Mouse (Mus musculus): ENCODE results near the gene Chchd1. TPM values are rescaled to one million over a fixed set of nuclear protein-coding genes. Genes with fewer than 3 reads are reported as not detected.
A peak's percentile ranks its signal among the peaks of the same experiment; 100 is the strongest.

Chchd1 gene
- polyA plus RNA-seq, 1 experiment, result 36.2 TPM

GRCm38 (mm10) chr14:20725660-20726339 lies 23.0 kb downstream of the Chchd1 start:
- Histone ChIP-seq H3K4me1 (ENCODE audit: control insufficient read depth, insufficient read depth, low read length) (peaks cover 2% of the 10 kb centered on the region; the same call in 1 of the 2 replicates), H3K27ac (ENCODE audit: control insufficient read depth, insufficient read depth, low read depth, low read length) (no peak overlapping the region), H3K36me3 (ENCODE audit: control insufficient read depth, insufficient read depth, low read length) (peaks cover 6% of the 10 kb centered on the region), H3K27me3 (ENCODE audit: control insufficient read depth, insufficient read depth, low read length) (no peaks in the 10 kb centered on the region), H3K4me3 (ENCODE audit: control insufficient read depth, low read depth, low read length) (no peak overlapping the region)
- TF ChIP-seq CTCF (IDR thresholded peaks at IDR 0.05; ENCODE audit: control insufficient read depth, insufficient read depth, insufficient replicate concordance, low read depth, low read length) (no peak), POLR2A (IDR thresholded peaks at IDR 0.05; ENCODE audit: control insufficient read depth, low read depth, low read length) (no peak)

DNA sequence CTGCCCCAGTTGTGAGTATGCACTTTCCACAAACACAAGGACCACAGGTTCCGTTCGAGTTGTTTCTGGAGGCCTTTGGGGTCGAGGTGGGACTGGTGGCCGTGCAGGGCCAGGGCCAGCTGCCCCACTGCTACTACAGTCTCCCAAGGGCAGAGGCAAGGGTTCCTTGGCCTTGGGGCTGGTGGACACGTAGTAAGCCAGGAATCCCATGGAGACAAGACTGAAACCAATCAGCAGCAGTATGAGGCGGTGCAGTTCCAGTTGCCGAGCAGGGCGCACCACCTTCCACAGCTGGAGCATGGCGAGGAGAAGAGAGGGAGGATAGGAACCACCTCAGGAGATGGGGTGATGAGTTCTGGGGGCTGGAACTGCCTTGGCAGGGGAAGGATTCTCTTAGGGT lies 27.1 kb downstream of the Chchd1 start:
- Histone ChIP-seq H3K4me3 (ENCODE audit: control insufficient read depth, low read depth, low read length) (no peak overlapping the region), H3K27me3 (ENCODE audit: control insufficient read depth, insufficient read depth, low read length) (no peaks in the 10 kb centered on the region), H3K4me1 (ENCODE audit: control insufficient read depth, insufficient read depth, low read length) (peaks cover 6% of the 10 kb centered on the region), H3K36me3 (ENCODE audit: control insufficient read depth, insufficient read depth, low read length) (peaks cover 6% of the 10 kb centered on the region), H3K27ac (ENCODE audit: control insufficient read depth, insufficient read depth, low read depth, low read length) (no peak overlapping the region)
- TF ChIP-seq CTCF (IDR thresholded peaks at IDR 0.05; ENCODE audit: control insufficient read depth, insufficient read depth, insufficient replicate concordance, low read depth, low read length), result no peak
- TF ChIP-seq POLR2A (IDR thresholded peaks at IDR 0.05; ENCODE audit: control insufficient read depth, low read depth, low read length), result no peak

GRCm38 (mm10) chr14:20730853-20731602 lies 28.2 kb downstream of the Chchd1 start:
- Histone ChIP-seq H3K4me3 (ENCODE audit: control insufficient read depth, low read depth, low read length) (no peak overlapping the region), H3K27ac (ENCODE audit: control insufficient read depth, insufficient read depth, low read depth, low read length) (no peak overlapping the region), H3K4me1 (ENCODE audit: control insufficient read depth, insufficient read depth, low read length) (peaks cover 13% of the 10 kb centered on the region), H3K27me3 (ENCODE audit: control insufficient read depth, insufficient read depth, low read length) (no peaks in the 10 kb centered on the region), H3K36me3 (ENCODE audit: control insufficient read depth, insufficient read depth, low read length) (peaks cover 6% of the 10 kb centered on the region)
- TF ChIP-seq CTCF (IDR thresholded peaks at IDR 0.05; ENCODE audit: control insufficient read depth, insufficient read depth, insufficient replicate concordance, low read depth, low read length) (no peak), POLR2A (IDR thresholded peaks at IDR 0.05; ENCODE audit: control insufficient read depth, low read depth, low read length) (no peak)

- TF ChIP-seq POLR2A (IDR thresholded peaks at IDR 0.05; ENCODE audit: control insufficient read depth, low read depth, low read length) (no peak), CTCF (IDR thresholded peaks at IDR 0.05; ENCODE audit: control insufficient read depth, insufficient read depth, insufficient replicate concordance, low read depth, low read length) (no peak)
- Histone ChIP-seq H3K4me1 (ENCODE audit: control insufficient read depth, insufficient read depth, low read length) (peaks cover 16% of the 10 kb centered on the region), H3K27me3 (ENCODE audit: control insufficient read depth, insufficient read depth, low read length) (no peaks in the 10 kb centered on the region), H3K4me3 (ENCODE audit: control insufficient read depth, low read depth, low read length) (peak overlapping the region; percentile 93), H3K36me3 (ENCODE audit: control insufficient read depth, insufficient read depth, low read length) (peaks cover 5% of the 10 kb centered on the region), H3K27ac (ENCODE audit: control insufficient read depth, insufficient read depth, low read depth, low read length) (peak overlapping the region; percentile 77)
Measured at GRCm38 (mm10) chr14:20733041-20733951, 30.5 kb downstream of the Chchd1 start.

DNA sequence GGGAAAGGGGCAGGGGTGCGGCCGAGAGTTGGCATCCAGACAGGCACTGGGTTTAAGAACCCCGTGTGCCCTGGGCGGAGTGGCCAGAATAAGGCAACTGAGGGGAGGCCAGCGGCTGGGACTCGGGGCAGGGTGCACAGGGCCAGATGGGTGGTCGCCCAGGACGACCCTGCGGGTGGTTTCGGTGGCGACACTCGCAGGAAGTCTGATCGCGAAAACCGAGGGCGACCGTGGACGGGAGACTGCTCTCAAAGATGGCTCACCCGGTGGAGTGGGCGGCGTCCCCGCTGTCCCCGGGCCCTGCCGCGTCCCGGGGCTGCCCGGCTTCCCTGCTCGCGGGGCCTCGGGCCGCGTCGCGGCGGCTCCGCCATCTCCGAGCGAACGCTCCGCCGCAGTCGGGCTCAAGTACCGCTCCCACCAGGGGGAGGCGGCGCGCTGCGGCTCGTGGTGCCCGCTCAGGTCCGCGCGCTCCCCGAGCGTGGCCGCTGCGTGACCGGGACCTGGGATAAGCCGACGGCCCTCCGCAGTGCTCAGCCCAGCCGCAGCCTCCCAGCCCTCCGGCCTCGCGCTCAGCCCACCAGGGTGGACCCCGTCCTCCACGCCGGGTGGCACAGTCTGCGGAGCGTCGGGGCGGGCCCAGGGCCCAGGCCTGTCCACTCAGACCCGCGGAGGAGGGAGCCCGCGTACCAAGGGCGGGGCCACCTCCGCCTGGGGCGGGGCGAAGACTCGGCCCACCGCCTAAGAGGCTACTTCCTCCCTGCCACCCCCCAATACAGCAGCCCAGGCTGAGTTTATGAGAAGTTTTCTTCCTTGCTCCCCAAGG lies 31.4 kb downstream of the Chchd1 start, which contains the start of gene Ndst2:
Gene Ndst2 (minus strand): TSS at position 611 of the 823 bp plus-strand sequence.
- peaks cover 16% of the 10 kb centered on the region for H3K4me1 ChIP-seq (ENCODE audit: control insufficient read depth, insufficient read depth, low read length)
- H3K27me3 ChIP-seq (ENCODE audit: control insufficient read depth, insufficient read depth, low read length), result no peaks in the 10 kb centered on the region
- TF ChIP-seq CTCF (IDR thresholded peaks at IDR 0.05; ENCODE audit: control insufficient read depth, insufficient read depth, insufficient replicate concordance, low read depth, low read length) (no peak), POLR2A (IDR thresholded peaks at IDR 0.05; ENCODE audit: control insufficient read depth, low read depth, low read length) (peak; percentile 43)
- H3K4me3 ChIP-seq (ENCODE audit: control insufficient read depth, low read depth, low read length), result peak within 1 kb of the TSS; percentile 93
- peak within 1 kb of the TSS; percentile 77 for H3K27ac ChIP-seq (ENCODE audit: control insufficient read depth, insufficient read depth, low read depth, low read length)
- H3K36me3 ChIP-seq (ENCODE audit: control insufficient read depth, insufficient read depth, low read length), result peaks cover 2% of the 10 kb centered on the region; the same call in 1 of the 2 replicates

- TF ChIP-seq CTCF (IDR thresholded peaks at IDR 0.05; ENCODE audit: control insufficient read depth, insufficient read depth, insufficient replicate concordance, low read depth, low read length), result no peak
- TF ChIP-seq POLR2A (IDR thresholded peaks at IDR 0.05; ENCODE audit: control insufficient read depth, low read depth, low read length), result no peak
- H3K27ac ChIP-seq (ENCODE audit: control insufficient read depth, insufficient read depth, low read depth, low read length), result peak overlapping the region; percentile 12; the same call in 1 of the 2 replicates
- no peak overlapping the region for H3K4me3 ChIP-seq (ENCODE audit: control insufficient read depth, low read depth, low read length)
- H3K4me1 ChIP-seq (ENCODE audit: control insufficient read depth, insufficient read depth, low read length), result peaks cover 15% of the 10 kb centered on the region
- H3K27me3 ChIP-seq (ENCODE audit: control insufficient read depth, insufficient read depth, low read length), result no peaks in the 10 kb centered on the region
- peaks cover 1% of the 10 kb centered on the region for H3K36me3 ChIP-seq (ENCODE audit: control insufficient read depth, insufficient read depth, low read length)
Measured at GRCm38 (mm10) chr14:20735052-20735451, 32.2 kb downstream of the Chchd1 start.

Data from testis, adult 2 months (tissue).